Mouse (Mus musculus): Measurements from ENCODE around the gene Gli3. TPM values are rescaled to one million over a fixed set of nuclear protein-coding genes. Genes with fewer than 3 reads are reported as not detected.

Gli3 gene
- polyA plus RNA-seq, 1 experiment from 2014 or later = 0.22 TPM

GRCm38 (mm10) chr13:15722766-15723379 is 259.8 kb downstream of the Gli3 start:
- Histone ChIP-seq H3K27me3 (ENCODE audit: insufficient read depth, low read length) (no peaks in the 10 kb centered on the region), H3K36me3 (replicated peaks; ENCODE audit: insufficient read depth, low read length) (no peaks in the 10 kb centered on the region), H3K4me1 (ENCODE audit: insufficient read depth) (no peaks in the 10 kb centered on the region), H3K4me3 (ENCODE audit: low read depth, low read length) (no peak overlapping the region), H3K9ac (replicated peaks) (no peak overlapping the region), H3K4me2 (ENCODE audit: low read depth, low read length) (no peak overlapping the region), H3K27ac (ENCODE audit: low read depth) (no peak overlapping the region), H3K9me3 (ENCODE audit: low read length) (no peaks in the 10 kb centered on the region)
- ATAC-seq (no peak), DNase-seq (no peak)
- TF ChIP-seq CTCF (IDR thresholded peaks at IDR 0.05; ENCODE audit: low read depth) (no peak), EP300 (IDR thresholded peaks at IDR 0.05; ENCODE audit: low read depth) (no peak)
- 35% methylated on average over 1 of the region's 1 CpGs for WGBS (ENCODE audit: insufficient replicate concordance)

- Histone ChIP-seq H3K4me2 (ENCODE audit: low read depth, low read length) (no peak overlapping the region), H3K9ac (replicated peaks) (no peak overlapping the region), H3K9me3 (ENCODE audit: low read length) (no peaks in the 10 kb centered on the region), H3K27me3 (ENCODE audit: insufficient read depth, low read length) (no peaks in the 10 kb centered on the region), H3K36me3 (replicated peaks; ENCODE audit: insufficient read depth, low read length) (no peaks in the 10 kb centered on the region), H3K4me1 (ENCODE audit: insufficient read depth) (no peaks in the 10 kb centered on the region), H3K4me3 (ENCODE audit: low read depth, low read length) (no peak overlapping the region), H3K27ac (ENCODE audit: low read depth) (no peak overlapping the region)
- no peak for DNase-seq
- ATAC-seq = no peak
- TF ChIP-seq EP300 (IDR thresholded peaks at IDR 0.05; ENCODE audit: low read depth) = no peak
- TF ChIP-seq CTCF (IDR thresholded peaks at IDR 0.05; ENCODE audit: low read depth) = no peak
- WGBS (ENCODE audit: insufficient replicate concordance) = 81% methylated on average over 10 of the region's 10 CpGs
These were observed 261.7 kb downstream of the Gli3 start for GRCm38 (mm10) chr13:15724723-15725122.

DNA sequence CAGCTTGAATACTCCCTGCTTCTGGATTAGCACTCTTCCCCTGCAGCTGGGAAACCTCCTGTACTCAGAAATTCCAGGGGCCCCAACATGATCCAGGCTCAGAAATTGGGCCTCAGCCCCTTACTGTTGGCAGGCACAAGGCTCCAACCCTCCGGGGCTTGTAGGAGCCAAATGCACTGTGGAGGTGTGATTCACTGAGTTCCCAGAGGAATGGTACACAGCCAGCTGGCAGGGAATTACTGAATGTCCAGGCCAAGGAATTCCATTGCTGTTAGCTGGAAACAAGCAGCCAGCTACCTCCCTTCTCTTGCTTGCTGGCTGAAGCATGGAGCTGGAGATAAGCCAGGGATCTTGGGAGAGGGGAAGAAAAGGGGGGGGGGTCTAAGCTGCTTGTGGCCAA is 278.7 kb downstream of the Gli3 start:
- Histone ChIP-seq H3K36me3 (replicated peaks; ENCODE audit: insufficient read depth, low read length) (no peaks in the 10 kb centered on the region), H3K4me3 (ENCODE audit: low read depth, low read length) (no peak overlapping the region), H3K27ac (ENCODE audit: low read depth) (no peak overlapping the region), H3K4me1 (ENCODE audit: insufficient read depth) (no peaks in the 10 kb centered on the region), H3K27me3 (ENCODE audit: insufficient read depth, low read length) (no peaks in the 10 kb centered on the region), H3K4me2 (ENCODE audit: low read depth, low read length) (no peak overlapping the region), H3K9ac (replicated peaks) (no peak overlapping the region), H3K9me3 (ENCODE audit: low read length) (no peaks in the 10 kb centered on the region)
- no peak for DNase-seq
- TF ChIP-seq EP300 (IDR thresholded peaks at IDR 0.05; ENCODE audit: low read depth) (no peak), CTCF (IDR thresholded peaks at IDR 0.05; ENCODE audit: low read depth) (no peak)
- no peak for ATAC-seq
- 61% methylated on average over 1 of the region's 1 CpGs for WGBS (ENCODE audit: insufficient replicate concordance)

DNA sequence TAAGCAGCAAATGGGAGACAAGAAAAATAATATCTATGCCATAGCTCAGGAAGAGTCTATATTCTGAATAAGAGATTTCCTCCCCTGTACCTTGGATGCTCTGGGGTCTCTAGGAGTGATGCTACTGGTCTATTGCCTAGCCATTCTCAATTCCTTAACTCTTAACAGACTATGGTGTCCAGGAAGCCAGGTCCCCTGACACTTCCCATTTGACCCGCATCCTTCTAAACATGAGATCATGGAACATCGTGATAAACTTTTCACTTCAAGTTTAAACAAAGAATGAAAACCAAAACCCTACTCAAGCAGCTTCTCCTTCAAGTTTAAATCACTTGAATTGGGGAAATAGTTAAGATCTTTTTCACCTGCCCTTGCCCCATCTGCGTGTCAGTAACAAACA is 279.3 kb downstream of the Gli3 start:
- no peak for DNase-seq
- WGBS (ENCODE audit: insufficient replicate concordance) = 75% methylated on average over 3 of the region's 3 CpGs
- TF ChIP-seq EP300 (IDR thresholded peaks at IDR 0.05; ENCODE audit: low read depth) (no peak), CTCF (IDR thresholded peaks at IDR 0.05; ENCODE audit: low read depth) (no peak)
- Histone ChIP-seq H3K4me1 (ENCODE audit: insufficient read depth) (no peaks in the 10 kb centered on the region), H3K9ac (replicated peaks) (no peak overlapping the region), H3K27me3 (ENCODE audit: insufficient read depth, low read length) (no peaks in the 10 kb centered on the region), H3K4me2 (ENCODE audit: low read depth, low read length) (no peak overlapping the region), H3K9me3 (ENCODE audit: low read length) (no peaks in the 10 kb centered on the region), H3K27ac (ENCODE audit: low read depth) (no peak overlapping the region), H3K36me3 (replicated peaks; ENCODE audit: insufficient read depth, low read length) (no peaks in the 10 kb centered on the region), H3K4me3 (ENCODE audit: low read depth, low read length) (no peak overlapping the region)
- ATAC-seq = no peak

DNA sequence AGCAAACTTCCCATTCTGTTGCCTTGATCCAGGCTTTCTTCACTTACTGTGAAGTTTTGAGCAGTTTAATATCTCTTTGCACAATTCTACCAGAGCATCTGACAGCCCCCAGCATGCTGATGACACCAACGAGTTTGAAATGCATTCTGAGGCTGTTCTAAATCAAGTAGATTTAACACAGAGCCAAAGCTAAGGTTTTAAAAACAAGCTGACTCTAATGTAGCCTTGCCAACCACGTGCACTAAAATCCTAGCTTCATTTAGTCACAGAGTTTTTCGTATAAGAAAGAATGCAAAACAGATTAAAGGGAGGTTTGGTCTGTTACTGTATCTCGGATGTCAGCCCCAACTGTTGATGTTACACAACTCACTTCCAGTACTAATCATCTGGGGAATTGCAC is 279.7 kb downstream of the Gli3 start:
- DNase-seq (no peak), ATAC-seq (no peak)
- H3K4me1 ChIP-seq (ENCODE audit: insufficient read depth) = no peaks in the 10 kb centered on the region
- H3K27me3 ChIP-seq (ENCODE audit: insufficient read depth, low read length) = no peaks in the 10 kb centered on the region
- H3K4me2 ChIP-seq (ENCODE audit: low read depth, low read length) = no peak overlapping the region
- H3K9me3 ChIP-seq (ENCODE audit: low read length) = no peaks in the 10 kb centered on the region
- H3K9ac ChIP-seq (replicated peaks) = no peak overlapping the region
- WGBS (ENCODE audit: insufficient replicate concordance) = 58% methylated on average over 4 of the region's 4 CpGs
- no peak overlapping the region for H3K4me3 ChIP-seq (ENCODE audit: low read depth, low read length)
- no peak for TF ChIP-seq EP300 (IDR thresholded peaks at IDR 0.05; ENCODE audit: low read depth)
- H3K27ac ChIP-seq (ENCODE audit: low read depth) = no peak overlapping the region
- no peaks in the 10 kb centered on the region for H3K36me3 ChIP-seq (replicated peaks; ENCODE audit: insufficient read depth, low read length)

DNA sequence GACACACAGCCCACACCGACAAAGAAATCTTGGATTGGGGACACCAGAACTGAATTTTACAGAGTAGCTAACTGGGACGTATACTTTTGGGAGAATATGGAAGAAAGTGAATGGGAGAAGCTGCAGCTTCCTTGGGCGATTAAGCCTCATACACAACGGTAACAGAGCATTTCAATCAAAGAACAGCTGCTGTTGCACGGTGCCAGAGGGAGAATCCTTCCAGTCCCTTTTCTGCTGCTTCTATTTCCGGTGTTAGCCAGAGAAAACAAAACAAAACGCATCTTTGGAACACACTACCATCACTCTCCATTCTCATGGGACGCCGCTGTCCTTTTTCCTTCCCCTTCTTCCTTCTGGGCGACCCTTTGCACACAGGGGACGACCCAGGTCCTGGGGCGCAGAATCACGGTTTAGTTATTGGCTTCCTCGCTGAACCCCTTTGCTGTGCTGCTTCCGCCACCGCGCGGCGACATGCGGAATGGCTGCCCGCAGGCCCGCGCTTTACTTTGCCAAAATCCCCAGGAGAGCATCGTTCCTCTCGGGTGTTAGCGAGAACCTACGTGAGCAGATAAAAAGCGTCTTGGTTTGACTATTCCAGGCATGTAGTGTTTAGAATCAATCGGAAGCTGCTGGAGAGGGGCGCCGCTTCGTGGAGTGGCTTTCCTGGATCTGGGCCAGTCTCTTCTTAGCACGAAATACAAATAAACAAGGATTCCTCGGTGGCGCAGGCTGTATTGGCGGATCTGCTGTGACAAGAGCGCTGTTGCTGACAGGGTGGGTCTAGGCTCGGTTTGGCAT is 296.0 kb downstream of the Gli3 start:
- Histone ChIP-seq H3K4me3 (ENCODE audit: low read depth, low read length) (peak overlapping the region; percentile 25; the same call in 1 of the 2 replicates), H3K36me3 (replicated peaks; ENCODE audit: insufficient read depth, low read length) (no peaks in the 10 kb centered on the region), H3K4me2 (ENCODE audit: low read depth, low read length) (peak overlapping the region; percentile 66), H3K27ac (ENCODE audit: low read depth) (no peak overlapping the region), H3K9ac (replicated peaks) (no peak overlapping the region), H3K9me3 (ENCODE audit: low read length) (no peaks in the 10 kb centered on the region), H3K4me1 (ENCODE audit: insufficient read depth) (peaks cover 4% of the 10 kb centered on the region; the same call in 1 of the 2 replicates), H3K27me3 (ENCODE audit: insufficient read depth, low read length) (0 out of 2 replicates have a peak, but pooled peaks cover 3% of the 10 kb centered on the region)
- peak; percentile 75 for DNase-seq
- ATAC-seq = peak; percentile 50
- 6% methylated on average over 38 of the region's 38 CpGs for WGBS (ENCODE audit: insufficient replicate concordance)
- TF ChIP-seq EP300 (IDR thresholded peaks at IDR 0.05; ENCODE audit: low read depth) (no peak), CTCF (IDR thresholded peaks at IDR 0.05; ENCODE audit: low read depth) (peak; percentile 88)
